Mouse (Mus musculus) ES-E14 (cell line): ENCODE data around the gene Inf2.

Source experiments
- MAFK ChIP-seq: IDR thresholded peaks from 2 replicates; pipeline ENCODE4 v1.6.1; 2014; ENCODE audit warnings: mild to moderate bottlenecking, low read depth, low read length, inconsistent platforms; ENCODE audit not compliant: insufficient read depth
- ZC3H11A ChIP-seq: IDR thresholded peaks from 2 replicates; pipeline ENCODE4 v1.6.1; 2012; ENCODE audit warnings: low read depth, mild to moderate bottlenecking, inconsistent platforms, low read length, borderline replicate concordance
- ZNF384 ChIP-seq: IDR thresholded peaks from 2 replicates; pipeline ENCODE4 v1.6.1; 2012; ENCODE audit warnings: low read depth, low read length, inconsistent platforms

DNA sequence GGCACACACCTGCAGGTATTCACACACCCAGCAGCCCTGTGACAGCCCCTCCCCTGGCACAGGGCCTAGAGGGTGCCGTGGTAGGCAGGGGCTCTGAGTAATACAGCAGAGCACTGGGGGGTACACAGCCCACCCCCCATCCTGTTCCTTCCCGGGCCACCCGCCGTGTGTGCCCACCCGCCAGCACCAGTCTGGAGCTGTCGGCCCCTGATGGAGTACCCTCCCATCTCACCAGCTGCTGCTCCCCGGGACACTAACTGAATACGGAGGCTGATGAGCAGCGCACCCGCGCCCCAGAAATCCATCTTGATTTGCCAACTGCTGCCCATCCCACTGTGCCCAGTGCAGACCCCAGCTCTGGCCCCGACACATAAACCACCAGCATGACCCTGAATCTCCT, 75.1 kb downstream of the Inf2 start:
- TF ChIP-seq ZNF384 (no peak), ZC3H11A (no peak), MAFK (no peak)
